Mouse (Mus musculus) gastrocnemius, adult 18-20 months (tissue): ENCODE measurements around the gene Rmnd5b. TPM values are rescaled to one million over a fixed set of nuclear protein-coding genes. Genes with fewer than 3 reads are reported as not detected.
"Not testable (repeated sequence)": the region's sequence is repeated elsewhere in the genome, so short reads cannot be mapped to it uniquely, and the experiment has no call there.

Source experiments
- DNase-seq: peaks from one replicate; pipeline ENCODE4 v3.0.0; 2021; ENCODE audit warnings: low spot score
- total RNA-seq, 2 experiments: library from RNA; stranded (reverse); gene quantifications; 2 replicates each; pipeline ENCODE4 v1.2.3; 2021

Rmnd5b gene
- total RNA-seq, 2 experiments from 2014 or later = 10.7 to 12.7 TPM

DNA sequence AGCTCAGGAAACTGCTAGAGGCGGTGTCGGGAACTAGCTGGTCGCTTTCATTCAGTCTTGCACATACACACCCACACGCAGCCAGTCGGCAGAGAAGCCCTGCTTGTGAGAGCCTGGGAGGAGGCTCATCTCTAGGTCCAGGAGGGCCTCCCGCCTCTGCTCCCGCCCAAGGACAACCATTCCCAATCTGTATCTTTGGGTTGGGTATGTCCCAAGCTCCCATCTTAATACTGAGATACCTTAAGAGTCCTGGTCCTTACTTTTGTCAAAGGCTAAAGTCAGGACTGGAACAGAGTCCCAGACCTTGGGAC is 14.1 kb upstream of the Rmnd5b start:
- no peak for DNase-seq

DNA sequence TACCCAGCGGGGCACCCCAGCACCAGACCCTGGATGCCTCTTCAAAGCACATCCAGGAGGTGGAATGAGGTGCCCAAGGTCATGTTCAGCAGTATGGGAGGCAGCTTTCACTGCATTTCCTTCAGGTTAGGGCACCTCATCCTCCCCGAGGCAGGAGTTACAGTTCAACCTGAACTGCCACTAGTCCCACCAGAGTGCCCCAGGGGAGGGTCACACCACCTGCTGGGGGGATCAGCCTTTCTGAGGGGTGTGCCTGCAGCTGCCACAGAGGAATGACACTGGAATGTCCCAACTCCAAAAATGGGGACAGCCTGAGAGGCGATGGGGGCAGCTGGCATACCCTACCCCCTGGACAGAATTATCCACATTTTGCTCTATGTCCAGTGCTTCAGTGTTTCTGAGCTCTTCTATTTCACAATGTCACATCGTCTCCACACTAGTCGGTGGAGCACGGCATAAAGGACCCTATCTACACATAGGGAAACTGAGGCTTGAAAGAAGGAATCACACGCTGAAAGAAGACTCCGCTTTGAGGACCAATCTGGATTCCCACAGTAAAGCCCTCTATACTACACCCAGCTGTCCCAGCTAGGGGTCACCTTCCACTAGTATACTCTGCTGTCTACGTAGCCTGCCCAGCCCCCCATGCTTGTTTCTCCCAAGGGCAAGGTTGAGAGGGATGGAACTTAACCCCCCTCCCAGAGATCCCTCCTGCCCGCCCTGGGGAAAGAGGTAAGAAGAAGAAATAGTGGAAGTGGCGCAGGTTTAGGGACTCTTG is 13.6 kb upstream of the Rmnd5b start:
- no peak for DNase-seq

DNA sequence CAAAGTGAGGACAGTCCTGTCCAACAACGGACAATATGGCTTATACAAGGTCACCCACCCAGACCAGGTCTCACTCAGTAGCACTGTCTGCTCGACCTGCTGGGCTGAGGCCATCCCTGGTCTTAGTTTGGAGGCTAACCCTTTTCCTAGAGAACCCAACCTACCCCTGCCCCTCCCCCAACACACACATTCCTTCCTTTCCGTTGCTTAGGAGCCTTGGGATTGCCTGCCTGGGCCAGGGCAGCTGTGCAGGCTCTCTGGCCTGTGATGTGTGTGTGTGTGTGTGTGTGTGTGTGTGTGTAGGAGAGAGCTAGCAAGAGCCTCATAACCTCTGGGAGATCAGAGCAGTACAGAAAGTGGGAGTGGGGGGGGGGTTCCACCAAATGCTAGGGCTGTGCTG is 12.9 kb upstream of the Rmnd5b start:
- DNase-seq = no peak

DNA sequence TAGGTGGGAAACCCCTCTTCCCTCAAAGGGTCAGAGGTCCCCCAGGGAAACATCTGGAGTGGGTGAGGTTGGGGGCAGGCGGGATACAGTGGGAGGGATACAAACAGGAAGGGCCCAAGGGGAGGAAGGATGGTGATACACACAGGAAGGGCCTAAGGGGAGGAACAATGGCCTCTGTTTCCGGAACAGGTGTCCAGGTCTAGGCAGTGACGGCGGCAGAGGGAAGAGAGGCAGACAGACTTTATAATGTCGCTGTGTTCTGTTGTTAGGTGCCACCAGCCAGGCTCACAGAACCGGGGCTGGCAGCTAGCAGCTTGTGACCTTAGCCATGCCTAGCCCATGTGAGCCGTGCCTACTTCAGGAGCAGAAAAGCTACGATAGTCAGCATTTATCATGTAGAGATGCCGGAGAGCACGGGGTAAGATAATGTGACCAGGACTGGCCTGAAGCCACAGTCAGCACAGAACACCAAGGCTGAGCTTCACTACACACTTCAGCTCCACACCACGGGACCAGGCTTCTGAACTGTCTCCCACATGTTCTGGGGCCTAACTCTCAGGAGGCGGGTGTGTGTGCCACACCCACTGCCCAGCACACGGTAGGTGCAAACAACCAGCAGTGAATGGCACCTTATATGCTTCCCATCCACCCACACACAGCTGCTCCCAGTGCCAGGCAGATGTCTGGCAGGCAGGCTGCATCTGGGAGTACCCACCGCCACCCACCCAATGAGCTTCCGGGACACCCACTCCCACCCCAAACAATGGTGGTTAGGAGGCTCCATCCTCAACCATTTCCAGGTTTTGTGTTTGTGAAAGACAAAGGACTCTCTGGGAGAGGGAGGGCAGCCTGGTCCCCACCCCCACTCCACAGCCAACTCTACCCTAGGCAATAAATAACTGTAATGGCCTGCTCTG is 11.3 kb upstream of the Rmnd5b start:
- DNase-seq = no peak

DNA sequence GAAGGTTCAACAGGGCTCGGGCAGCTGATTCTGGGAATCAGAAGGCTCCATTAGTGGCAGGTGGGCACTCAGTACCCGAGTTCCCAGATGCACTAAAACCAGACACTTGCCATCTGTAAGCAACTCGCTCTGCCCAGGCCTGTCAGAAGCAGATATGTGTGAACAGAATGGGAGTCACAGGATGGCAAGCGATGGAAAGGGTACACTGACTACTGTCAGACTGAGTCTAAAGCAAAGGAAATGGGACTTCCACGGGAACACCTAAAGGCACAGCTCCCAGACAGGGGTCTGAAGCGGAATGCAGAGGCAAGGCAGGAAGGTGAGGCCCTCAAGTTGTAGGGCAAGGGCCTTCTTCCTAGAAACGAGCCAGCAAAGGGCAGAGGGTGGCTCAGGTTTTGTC is 10.5 kb upstream of the Rmnd5b start:
- no peak for DNase-seq

DNA sequence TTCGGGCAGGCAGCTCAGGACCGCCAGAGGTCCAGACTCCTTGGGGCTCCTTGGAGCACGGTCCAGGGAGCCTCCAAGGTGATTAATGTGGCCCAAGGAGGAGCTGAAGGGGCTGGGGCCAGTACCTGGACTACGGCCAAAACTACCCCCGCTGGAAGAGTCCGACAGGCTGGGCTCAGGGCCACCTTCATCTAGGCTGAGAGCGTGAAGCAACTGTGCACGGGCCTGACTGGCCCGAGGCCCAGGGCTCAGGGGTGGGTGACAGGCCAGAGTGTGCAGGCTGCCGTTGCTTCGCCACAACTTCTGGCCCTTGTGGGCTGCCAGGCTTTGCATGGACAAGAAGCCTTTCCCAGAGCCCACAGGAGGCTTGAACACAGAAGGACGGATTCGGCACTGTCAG is 9.6 kb upstream of the Rmnd5b start:
- no peak for DNase-seq

DNA sequence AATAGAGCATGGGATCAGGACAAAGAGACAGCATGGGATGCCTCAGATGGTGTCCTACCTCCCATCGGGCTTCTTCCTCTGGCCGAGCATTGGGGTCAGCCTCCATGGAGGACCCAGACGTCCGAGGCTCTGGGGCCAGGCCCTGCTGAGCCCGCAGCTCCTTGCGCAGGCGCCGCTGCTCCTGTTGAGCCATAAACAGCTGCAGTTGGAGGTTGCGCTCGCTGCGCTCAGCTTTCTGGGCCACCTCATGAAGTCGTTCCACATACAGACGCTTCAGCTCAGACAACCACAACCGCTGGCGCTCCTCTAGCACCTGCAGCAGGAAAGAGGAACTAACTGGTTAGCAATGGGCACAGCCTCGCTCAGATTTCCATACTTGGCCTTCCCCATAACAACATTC is 8.5 kb upstream of the Rmnd5b start:
- no peak for DNase-seq

DNA sequence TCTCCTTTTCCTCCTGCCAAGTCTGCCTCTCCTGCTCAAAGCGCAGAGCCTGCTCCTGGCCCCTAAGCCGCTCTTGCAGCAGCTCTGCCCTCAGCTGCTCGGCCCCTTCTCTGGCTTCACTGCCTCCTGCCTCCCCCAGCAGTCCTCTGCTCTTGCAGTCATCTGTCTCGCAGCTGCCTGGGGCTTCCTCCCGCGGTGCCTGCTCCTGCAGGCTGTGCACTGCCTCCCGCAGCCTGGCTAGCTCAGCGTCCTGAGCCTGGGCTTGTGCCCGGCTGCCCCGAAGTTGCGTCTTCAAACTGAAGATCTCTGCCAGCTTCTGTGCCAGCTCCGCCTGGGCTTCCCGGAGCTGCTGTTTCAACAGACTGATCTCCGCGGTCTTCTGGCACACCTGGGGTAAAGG is 8.1 kb upstream of the Rmnd5b start:
- DNase-seq = no peak

DNA sequence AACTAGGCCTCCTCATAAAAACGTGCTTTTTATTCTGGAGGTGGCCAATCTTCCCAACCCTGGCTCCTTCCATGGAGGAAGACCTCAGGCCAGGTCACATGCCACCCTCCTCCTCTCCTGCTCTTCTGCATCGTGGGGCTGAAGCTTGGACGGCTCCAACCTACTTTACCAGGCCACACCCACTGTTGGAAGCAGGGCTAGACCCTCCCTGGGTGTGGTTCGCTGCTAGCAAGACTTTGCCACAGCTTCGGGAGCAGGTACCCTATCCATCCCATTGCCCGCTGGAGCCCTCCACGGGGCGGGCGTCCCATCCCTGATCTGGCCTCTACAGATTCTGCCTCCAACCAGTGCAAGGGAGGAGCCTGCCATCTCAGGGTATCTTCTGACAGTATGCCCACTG is 7.5 kb upstream of the Rmnd5b start:
- DNase-seq = no peak

DNA sequence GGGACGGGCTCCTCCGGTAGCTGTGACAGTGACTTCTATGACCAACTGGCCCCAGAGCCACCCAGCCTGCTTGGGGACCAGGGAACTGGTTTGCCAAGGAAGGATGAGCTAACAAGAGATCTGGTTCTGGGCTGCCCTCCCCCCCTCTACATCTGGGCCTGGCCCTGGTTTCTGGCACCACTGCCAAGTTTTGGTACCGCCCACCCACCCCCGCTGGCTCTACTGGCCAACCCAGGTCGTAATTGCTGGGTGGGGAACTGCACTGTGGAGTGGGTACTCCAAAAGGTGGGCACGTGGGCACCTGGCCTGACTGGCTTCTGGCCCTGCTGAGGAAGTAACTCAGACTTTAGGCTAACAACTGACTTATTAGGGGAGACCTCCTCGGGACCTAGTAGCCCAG is 5.1 kb upstream of the Rmnd5b start:
- no peak for DNase-seq

DNA sequence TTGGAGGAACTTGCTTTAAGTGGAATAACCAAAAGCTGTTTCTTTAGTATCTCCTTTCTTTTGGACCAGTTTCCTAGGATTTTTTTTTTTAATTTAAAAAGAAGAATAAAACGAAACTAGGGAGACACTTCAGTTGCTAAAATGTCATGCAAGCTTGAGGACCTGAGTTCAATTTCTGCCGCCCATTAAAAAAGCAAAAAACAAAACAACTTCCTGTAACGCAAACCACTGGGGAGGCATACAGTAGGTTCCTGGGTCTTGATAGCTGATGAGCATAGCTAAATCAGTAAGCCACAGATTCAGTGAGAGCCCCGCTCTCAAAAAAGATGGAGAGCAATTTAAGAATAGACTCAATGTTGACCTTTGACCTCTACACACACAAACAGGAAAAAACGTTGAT is 2.8 kb upstream of the Rmnd5b start:
- no peak for DNase-seq

DNA sequence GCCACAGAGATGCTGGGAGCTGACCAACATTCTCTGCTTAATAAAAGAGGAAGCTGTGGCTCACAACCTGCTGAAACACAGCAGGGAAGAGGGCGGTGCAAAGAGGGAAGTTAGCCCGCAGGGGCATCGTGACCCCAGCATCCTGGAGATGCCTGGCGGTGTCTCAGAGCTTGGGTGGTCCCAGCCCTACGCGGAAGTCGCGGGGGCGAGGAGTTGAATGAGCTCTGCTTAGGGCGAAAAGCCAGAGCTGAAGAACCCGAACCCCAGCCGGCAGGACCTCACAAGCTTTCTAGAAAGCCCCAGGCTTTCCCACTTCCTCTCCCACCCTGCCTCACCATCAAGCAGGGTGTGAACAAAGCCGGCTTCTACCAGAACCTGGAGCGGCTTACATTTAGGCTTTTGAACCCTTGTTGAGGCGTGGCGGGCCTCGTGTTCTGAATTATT is 2.3 kb upstream of the Rmnd5b start:
- no peak for DNase-seq

DNA sequence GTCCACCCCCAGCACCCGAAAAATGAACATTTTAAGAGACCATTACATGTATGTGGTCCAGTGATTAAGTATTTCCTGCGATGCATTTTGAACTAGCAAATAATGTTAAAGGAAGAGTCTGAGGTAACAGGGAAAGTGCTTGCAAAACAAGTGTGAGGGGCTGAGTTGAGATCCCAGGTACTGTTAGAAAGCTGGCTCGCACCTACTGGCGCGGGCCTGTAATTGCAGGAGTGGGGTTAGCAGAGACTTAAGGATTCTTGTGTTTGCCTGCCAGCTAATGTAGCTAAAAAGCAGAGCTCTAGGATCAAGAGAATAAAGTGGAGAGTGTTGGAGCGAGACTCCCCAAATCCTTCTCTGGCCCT is 608 bp upstream of the Rmnd5b start:
- peak; percentile 52 for DNase-seq

DNA sequence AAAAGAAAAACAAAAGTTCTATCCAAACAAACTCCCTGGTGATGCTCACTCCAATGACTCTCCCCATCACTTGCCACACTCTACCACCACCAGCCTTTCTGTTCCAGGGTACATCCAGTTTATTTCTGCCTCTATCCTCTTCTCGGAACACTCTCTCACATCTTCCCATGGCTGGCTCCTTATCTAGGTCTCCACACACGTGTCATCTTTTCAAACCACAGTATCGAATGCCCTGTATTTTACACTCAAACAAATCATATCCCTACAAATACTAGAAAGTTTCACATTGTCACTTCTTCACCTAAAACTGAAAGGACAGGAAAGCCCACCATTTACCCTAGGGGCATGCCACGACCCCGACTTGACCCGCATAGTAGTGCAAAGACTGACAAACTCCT is 570 bp downstream of the Rmnd5b start:
- no peak for DNase-seq

DNA sequence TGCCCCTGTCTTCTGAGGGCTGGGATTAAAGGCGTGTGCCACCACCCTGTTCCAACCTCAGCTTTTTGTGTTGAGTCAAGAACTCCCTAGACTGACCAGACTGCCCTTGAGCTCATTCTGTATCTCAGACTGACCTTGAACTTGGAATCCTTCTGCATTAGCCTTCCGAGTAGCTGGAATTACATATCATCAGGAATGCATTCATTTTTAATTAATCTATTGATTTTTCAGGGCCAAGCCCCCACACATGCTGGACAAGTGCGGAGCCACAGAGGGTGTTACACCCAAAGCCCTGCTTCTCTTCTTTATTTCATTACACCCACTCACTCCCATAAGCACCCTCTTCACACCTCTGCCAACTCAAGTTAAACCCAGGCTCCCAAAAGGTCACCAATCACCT is 2.0 kb downstream of the Rmnd5b start:
- DNase-seq = no peak

DNA sequence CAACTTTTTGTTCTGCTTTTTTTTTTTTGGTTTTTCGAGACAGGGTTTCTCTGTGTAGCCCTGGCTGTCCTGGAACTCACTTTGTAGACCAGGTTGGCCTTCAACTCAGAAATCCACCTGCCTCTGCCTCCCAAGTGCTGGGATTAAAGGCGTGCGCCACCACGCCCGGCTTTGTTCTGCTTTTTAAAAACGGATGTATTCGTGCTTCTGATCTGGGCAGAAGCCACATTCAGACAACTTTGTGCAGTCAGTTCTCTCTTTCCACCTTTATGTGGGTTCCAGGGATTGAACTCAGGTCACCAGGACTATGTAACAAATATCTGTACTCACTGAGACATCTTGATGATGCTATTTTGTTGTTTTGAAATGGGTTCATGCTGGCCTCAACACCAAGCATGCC is 2.5 kb downstream of the Rmnd5b start:
- DNase-seq = not testable (repeated sequence)

DNA sequence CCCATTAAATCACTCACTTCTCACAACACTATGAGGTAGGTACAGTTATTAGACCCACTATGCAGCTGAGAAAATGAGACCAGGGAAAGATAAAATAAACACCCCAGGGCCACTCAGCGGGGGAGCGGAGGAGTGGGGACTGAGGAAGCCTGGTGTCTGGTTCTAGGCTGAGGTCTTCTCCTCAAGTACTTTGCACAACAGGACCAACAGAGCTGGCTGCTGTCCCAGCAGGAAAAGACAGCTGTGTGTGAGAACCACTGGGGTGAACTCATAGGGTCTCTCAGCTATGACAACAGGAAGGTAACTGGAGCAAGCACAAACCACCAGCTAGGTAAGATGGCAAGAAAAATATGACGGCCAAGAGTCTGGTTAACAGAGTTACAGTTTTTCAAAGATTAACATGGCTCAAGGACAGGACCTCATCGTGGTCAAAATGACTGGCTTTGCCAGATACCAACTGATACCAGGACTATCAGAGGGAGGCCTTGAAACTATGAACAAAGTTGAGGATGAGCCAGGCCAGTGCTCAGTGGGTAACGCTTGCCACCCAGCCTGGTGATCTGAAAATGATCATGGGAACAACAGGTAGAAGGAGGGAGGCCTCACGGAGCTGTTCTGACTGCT is 3.5 kb downstream of the Rmnd5b start:
- DNase-seq = no peak

DNA sequence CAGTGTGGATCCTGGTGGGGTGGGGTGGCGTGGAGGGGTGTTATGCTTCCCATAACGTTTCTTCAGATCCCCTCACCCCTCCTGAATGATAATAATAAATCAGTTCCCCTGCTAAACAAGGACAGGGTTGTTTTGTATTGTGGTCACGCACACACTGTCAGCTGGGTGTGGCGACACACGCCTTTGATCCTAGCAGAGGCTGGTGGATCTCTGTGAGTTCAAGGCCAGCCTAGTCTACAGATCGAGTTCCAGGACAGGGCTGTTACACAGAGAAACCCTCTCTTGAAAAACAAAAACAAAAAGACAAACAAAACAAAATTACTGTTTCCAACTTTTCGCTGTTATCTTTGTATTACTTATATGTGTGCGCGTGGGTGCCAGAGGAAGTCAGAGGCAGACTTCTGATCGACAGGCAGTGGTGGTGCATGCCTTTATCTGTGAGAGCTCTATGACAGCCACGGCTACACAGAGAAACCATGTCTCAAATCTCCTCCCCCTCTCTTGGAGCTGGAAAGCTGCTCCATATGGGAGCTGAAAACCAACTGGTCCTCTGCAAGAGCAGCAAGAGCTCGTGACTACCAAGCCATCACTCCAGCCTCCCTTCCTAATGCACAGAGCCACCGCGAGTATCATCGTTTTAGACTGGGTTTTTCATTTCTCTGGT is 5.9 kb downstream of the Rmnd5b start:
- no peak for DNase-seq

DNA sequence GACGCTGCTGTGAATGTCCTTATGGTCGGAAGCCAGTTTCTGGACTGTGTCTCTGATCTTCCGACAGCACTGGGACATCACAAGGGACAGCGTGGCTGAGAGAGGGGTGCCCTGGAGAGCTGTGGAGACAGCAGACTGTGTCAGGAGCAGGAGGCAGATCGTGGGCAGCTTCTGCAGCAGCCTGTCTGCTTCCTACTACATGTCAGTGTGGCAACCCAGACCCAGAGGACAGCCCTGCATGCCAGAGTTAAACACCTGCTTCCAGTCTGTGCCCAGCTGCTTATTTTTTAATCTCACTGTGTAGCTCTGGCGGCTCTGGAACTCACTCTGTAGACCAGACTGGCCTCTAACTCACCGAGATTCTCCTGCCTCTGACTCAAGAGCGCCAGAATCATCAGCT is 7.8 kb downstream of the Rmnd5b start:
- no peak for DNase-seq

DNA sequence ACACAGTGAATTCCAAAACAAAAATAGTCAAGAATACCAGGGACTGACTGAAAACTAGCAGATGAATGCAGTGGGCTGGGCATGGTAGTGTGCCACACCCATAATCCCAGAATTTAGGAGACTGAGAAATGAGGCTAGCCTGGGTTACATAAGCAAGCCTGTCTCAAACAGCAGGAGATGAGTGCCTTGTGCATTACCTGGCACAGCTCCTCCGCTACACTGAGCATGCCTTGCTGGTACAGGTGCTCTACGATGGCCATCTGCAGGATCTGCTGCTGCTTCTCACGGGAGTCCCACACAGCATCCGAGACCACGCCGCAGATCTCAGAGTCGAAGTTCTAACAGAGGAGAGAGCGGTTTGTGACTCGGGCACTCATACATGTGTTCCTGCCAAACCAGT is 8.3 kb downstream of the Rmnd5b start:
- DNase-seq = no peak

DNA sequence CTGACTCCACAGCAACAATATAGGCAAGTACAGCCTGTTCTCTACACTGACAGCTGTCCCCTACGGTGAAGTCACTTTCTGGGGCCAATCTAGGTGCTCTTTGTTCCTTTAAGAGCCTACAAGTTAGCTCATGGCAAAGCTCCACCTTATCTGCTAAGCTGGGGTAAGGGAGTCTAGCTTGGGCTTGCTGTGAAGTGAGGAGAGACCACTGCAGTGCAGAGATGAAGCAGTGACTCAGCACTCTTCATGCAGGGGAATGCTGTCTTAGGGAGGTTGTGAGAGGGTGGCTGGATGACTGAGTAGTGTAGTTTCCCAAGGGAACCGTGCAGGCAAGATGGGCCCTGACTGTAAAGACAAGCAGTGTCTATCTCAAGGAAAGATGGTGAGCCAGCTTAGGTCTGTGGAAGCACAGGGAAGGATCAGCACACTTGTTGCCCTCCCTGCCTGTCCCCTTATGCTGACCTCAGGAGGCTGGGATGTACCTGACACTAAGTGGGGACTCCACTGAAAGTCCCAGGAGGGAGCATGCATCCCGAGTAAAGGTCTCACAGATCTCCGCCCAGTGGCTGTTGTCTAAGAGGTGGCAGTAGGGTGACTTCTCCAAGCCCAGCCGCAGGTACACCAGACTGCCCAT is 10.4 kb downstream of the Rmnd5b start:
- DNase-seq = no peak
